ENCODE assay signal across 20 mouse cellular contexts in the genomic region with DNA sequence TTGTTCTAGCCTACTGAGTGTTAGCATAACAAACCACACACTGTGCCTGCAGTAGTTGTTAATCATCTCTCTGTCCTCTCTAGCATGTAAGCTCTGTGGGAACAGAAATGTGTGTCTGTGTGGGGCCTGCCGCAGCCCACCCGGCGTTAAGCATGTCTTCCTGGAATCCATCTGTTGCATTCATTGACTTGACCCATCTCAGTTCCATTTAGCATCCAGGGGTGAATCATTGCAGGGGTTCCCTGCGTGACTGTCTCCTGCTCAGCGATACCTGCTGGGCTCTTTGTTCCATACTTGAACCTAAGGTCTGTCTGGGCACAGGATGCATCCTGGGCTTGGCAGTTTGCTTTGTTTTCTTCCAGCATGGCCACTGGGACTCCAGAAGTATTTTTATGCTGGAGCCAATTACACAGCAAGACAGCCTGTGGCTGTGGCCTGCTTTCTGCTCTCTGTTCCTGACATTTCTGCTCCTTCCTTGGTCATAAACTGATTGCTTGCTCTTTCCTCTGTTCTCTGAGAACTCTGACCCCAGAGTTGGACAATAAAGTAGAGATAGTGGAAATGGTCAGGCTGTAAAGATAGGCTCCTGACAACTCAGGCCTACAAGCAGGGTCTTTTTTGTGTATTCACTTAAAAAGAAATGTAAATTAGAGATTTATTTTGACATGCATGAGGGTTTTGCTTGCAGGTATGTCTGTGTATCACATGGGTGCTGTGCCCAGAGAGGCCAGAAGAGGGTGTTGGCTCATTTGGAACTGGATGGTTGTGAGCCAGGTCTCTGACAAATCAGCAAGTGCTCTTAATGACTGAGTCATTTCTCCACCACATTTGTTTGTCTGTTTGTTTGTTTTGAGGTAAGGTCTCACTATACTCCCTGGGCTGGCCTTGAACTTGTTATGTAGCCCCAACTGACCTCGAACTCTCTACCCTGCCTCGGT. TPM values are rescaled to one million over a fixed set of nuclear protein-coding genes. Genes with fewer than 3 reads are reported as not detected.
DNase-seq lines count a peak whose midpoint lies in the region; ATAC-seq and TF ChIP-seq lines count a peak whose summit lies in the region.
"Had no signal": no experiment of that assay in that cellular context is flagged by ENCODE, and none has a peak within 500 bp of the region (broad histone marks: within the 10 kb centered on the region; RNA-seq: fewer than 3 reads in every experiment).

No protein-coding gene starts in this region.

- no peak overlapping the region for H3K4me2 ChIP-seq in lung, postnatal 0 days (replicated peaks; ENCODE audit: low read depth, low read length)
- H3K4me2 ChIP-seq: embryonic facial prominence, embryonic 15.5 days; forebrain, embryonic 15.5 days; heart, embryonic 13.5 days; liver, embryonic 13.5 days; neural tube, embryonic 13.5 days had no signal

- no peak for DNase-seq in lung, postnatal 0 days (ENCODE audit: low spot score)
- DNase-seq in lung, adult 18-20 months, result no peak
- DNase-seq in ES-CJ7 (ENCODE audit: low read depth, low spot score), result peak; percentile 60
- DNase-seq in right cerebral cortex, postnatal 4 days, result no peak
- DNase-seq in adrenal gland, postnatal 36 days, result no peak
- no peak for DNase-seq in neural tube, embryonic 10.5 days (ENCODE audit: extremely low spot score, low spot score)
- DNase-seq: cerebellum, adult 2 months; gastrocnemius, postnatal 14 days; kidney, adult 18-20 months; liver, embryonic 13.5 days; thymus, adult 2 months had no signal

- TF ChIP-seq POLR2A in small intestine, adult 2 months (IDR thresholded peaks at IDR 0.05; ENCODE audit: low read depth, low read length), result no peak

- no peaks in the 10 kb centered on the region for H3K36me3 ChIP-seq in lung, postnatal 0 days (ENCODE audit: insufficient read depth, low read length)
- H3K36me3 ChIP-seq in small intestine, adult 2 months (ENCODE audit: control insufficient read depth, insufficient read depth, low read length), result no peaks in the 10 kb centered on the region
- H3K36me3 ChIP-seq: embryonic facial prominence, embryonic 15.5 days; forebrain, embryonic 15.5 days; heart, embryonic 13.5 days; hindbrain, embryonic 10.5 days; liver, embryonic 13.5 days; neural tube, embryonic 13.5 days had no signal

- ATAC-seq in lung, postnatal 0 days, result no peak
- ATAC-seq in erythroid progenitor cell, adult 5-6 weeks (replicated peaks; ENCODE audit: low FRiP score, poor library complexity, severe bottlenecking), result 0 out of 2 replicates have a peak, but pooled peaks have one; percentile 51
- ATAC-seq: activated CD4-positive, CD25-positive, alpha-beta regulatory T cell, adult 4 months; forebrain, embryonic 15.5 days had no signal

- no peak overlapping the region for H3K27ac ChIP-seq in lung, postnatal 0 days (ENCODE audit: low read length)
- peak overlapping the region; percentile 88 for H3K27ac ChIP-seq in small intestine, adult 2 months (ENCODE audit: insufficient read depth, low read depth, low read length)
- H3K27ac ChIP-seq: embryonic facial prominence, embryonic 15.5 days; forebrain, embryonic 15.5 days; heart, embryonic 13.5 days; hindbrain, embryonic 10.5 days; liver, embryonic 13.5 days; macrophage; neural tube, embryonic 13.5 days had no signal

- no peak for TF ChIP-seq EP300 in lung, postnatal 0 days (IDR thresholded peaks at IDR 0.05)

- 0 out of 2 replicates have a peak, but pooled peaks cover 8% of the 10 kb centered on the region for H3K4me1 ChIP-seq in lung, postnatal 0 days (ENCODE audit: insufficient read depth, low read depth, low read length)
- peaks cover 30% of the 10 kb centered on the region for H3K4me1 ChIP-seq in small intestine, adult 2 months (ENCODE audit: control insufficient read depth, insufficient read depth, insufficient read length, low read length)

- H3K4me3 ChIP-seq in lung, postnatal 0 days (ENCODE audit: low read depth, low read length), result no peak overlapping the region
- no peak overlapping the region for H3K4me3 ChIP-seq in small intestine, adult 2 months (ENCODE audit: low read depth, low read length)
- H3K4me3 ChIP-seq: embryonic facial prominence, embryonic 15.5 days; forebrain, embryonic 15.5 days; heart, embryonic 13.5 days; hindbrain, embryonic 10.5 days; liver, embryonic 13.5 days; neural tube, embryonic 13.5 days had no signal

- peak; percentile 34; the same call in 1 of the 2 replicates for TF ChIP-seq CTCF in lung, postnatal 0 days (IDR thresholded peaks at IDR 0.05)
- no peak for TF ChIP-seq CTCF in small intestine, adult 2 months (IDR thresholded peaks at IDR 0.05; ENCODE audit: extremely low read depth, insufficient read length, insufficient replicate concordance, low read depth, low read length)

- H3K27me3 ChIP-seq in lung, postnatal 0 days (replicated peaks; ENCODE audit: insufficient read depth, low read length), result no peaks in the 10 kb centered on the region
- no peaks in the 10 kb centered on the region for H3K27me3 ChIP-seq in small intestine, adult 2 months (ENCODE audit: control insufficient read depth, insufficient read depth, low read length)
- H3K27me3 ChIP-seq: embryonic facial prominence, embryonic 15.5 days; forebrain, embryonic 15.5 days; heart, embryonic 13.5 days; liver, embryonic 13.5 days; neural tube, embryonic 13.5 days had no signal

- no peak overlapping the region for H3K9ac ChIP-seq in lung, postnatal 0 days (replicated peaks; ENCODE audit: low read depth)
- H3K9ac ChIP-seq: embryonic facial prominence, embryonic 15.5 days; forebrain, embryonic 15.5 days; heart, embryonic 13.5 days; liver, embryonic 13.5 days; neural tube, embryonic 13.5 days had no signal

- WGBS in lung, postnatal 0 days, result 85% methylated on average over 7 of the region's 7 CpGs
- WGBS in small intestine, adult 2 months, result 83% methylated on average over 7 of the region's 7 CpGs

- H3K9me3 ChIP-seq in lung, postnatal 0 days (ENCODE audit: low read length), result no peaks in the 10 kb centered on the region
- H3K9me3 ChIP-seq: embryonic facial prominence, embryonic 15.5 days; forebrain, embryonic 15.5 days; heart, embryonic 13.5 days; hindbrain, embryonic 10.5 days; liver, embryonic 13.5 days; neural tube, embryonic 13.5 days had no signal

RNA-seq across cellular contexts. Expression of gene Snx32, which starts 5.8 kb away (rescaled TPM):
- polyA plus RNA-seq in lung, postnatal 0 days (2015; fragmentation: Nextera tagmentation; extraction: Ambion mirVana), result 3.6 and 3.7 TPM in 2 replicates
- 35.3 and 43.6 TPM in 2 replicates for total RNA-seq in erythroid progenitor cell, adult 5-6 weeks (2015; ENCODE audit: low replicate concordance)
- total RNA-seq in erythroid progenitor cell, adult 5-6 weeks (2017; ENCODE audit: low replicate concordance), result 42.5 and 42.7 TPM in 2 replicates
- 1.7 and 3.2 TPM in 2 replicates for polyA plus RNA-seq in small intestine, adult 2 months (2012; rRNA removed)
- total RNA-seq in adrenal gland, postnatal 36 days (2021), result 10 to 100 TPM; 11.1 to 12.1 TPM

RNA-seq across cellular contexts. Expression of gene 1700020D05Rik, which starts 12.5 kb away (rescaled TPM):
- not detected in 2 replicates for polyA plus RNA-seq in lung, postnatal 0 days (2015; fragmentation: Nextera tagmentation; extraction: Ambion mirVana)
- 21.4 and 25.6 TPM in 2 replicates for total RNA-seq in erythroid progenitor cell, adult 5-6 weeks (2015; ENCODE audit: low replicate concordance)
- 13.8 and 18.7 TPM in 2 replicates for total RNA-seq in erythroid progenitor cell, adult 5-6 weeks (2017; ENCODE audit: low replicate concordance)
- 0.19 TPM in 1 of 2 replicates, not detected in the other for polyA plus RNA-seq in small intestine, adult 2 months (2012; rRNA removed)
- 1 to 10 TPM; 1.0 to 1.5 TPM for total RNA-seq in adrenal gland, postnatal 36 days (2021)
- polyA plus RNA-seq: heart, embryonic 13.5 days; hindbrain, embryonic 10.5 days; neural tube, embryonic 13.5 days had no signal

RNA-seq across cellular contexts. Expression of gene Cfl1, which starts 25.9 kb away (rescaled TPM):
- 1,591 and 1,653 TPM in 2 replicates for polyA plus RNA-seq in lung, postnatal 0 days (2015; fragmentation: Nextera tagmentation; extraction: Ambion mirVana)
- total RNA-seq in erythroid progenitor cell, adult 5-6 weeks (2015; ENCODE audit: low replicate concordance), result 720 and 762 TPM in 2 replicates
- total RNA-seq in erythroid progenitor cell, adult 5-6 weeks (2017; ENCODE audit: low replicate concordance), result 460 and 469 TPM in 2 replicates
- 320 and 703 TPM in 2 replicates for polyA plus RNA-seq in small intestine, adult 2 months (2012; rRNA removed)
- 100 to 1,000 TPM; 659 to 740 TPM for total RNA-seq in adrenal gland, postnatal 36 days (2021)

RNA-seq across cellular contexts. Expression of gene Mus81, which starts 27.9 kb away (rescaled TPM):
- 46.7 and 50.2 TPM in 2 replicates for polyA plus RNA-seq in lung, postnatal 0 days (2015; fragmentation: Nextera tagmentation; extraction: Ambion mirVana)
- 2.5 and 59.5 TPM in 2 replicates for total RNA-seq in erythroid progenitor cell, adult 5-6 weeks (2015; ENCODE audit: low replicate concordance)
- 6.5 and 11.2 TPM in 2 replicates for total RNA-seq in erythroid progenitor cell, adult 5-6 weeks (2017; ENCODE audit: low replicate concordance)
- polyA plus RNA-seq in small intestine, adult 2 months (2012; rRNA removed), result 19.9 and 29.1 TPM in 2 replicates
- total RNA-seq in adrenal gland, postnatal 36 days (2021), result 10 to 100 TPM; 23.1 to 30.7 TPM

RNA-seq across cellular contexts. Expression of gene Efemp2, which starts 42.4 kb away (rescaled TPM):
- polyA plus RNA-seq in lung, postnatal 0 days (2015; fragmentation: Nextera tagmentation; extraction: Ambion mirVana), result 91.8 and 96.1 TPM in 2 replicates
- 5.0 TPM in 1 of 2 replicates, not detected in the other for total RNA-seq in erythroid progenitor cell, adult 5-6 weeks (2015; ENCODE audit: low replicate concordance)
- total RNA-seq in erythroid progenitor cell, adult 5-6 weeks (2017; ENCODE audit: low replicate concordance), result not detected in 2 replicates
- 22.4 and 26.5 TPM in 2 replicates for polyA plus RNA-seq in small intestine, adult 2 months (2012; rRNA removed)
- 10 to 100 TPM; 50.2 to 87.9 TPM for total RNA-seq in adrenal gland, postnatal 36 days (2021)

Comparison
In these comparisons a context has a peak if more than half of its experiments do, and no peak if none do; other contexts are left out.
1. RNA of gene 1700020D05Rik, which starts 12.5 kb away (total RNA-seq): 13.8 to 25.6 TPM in erythroid progenitor cell, adult 5-6 weeks; 1.0 to 1.5 TPM in adrenal gland, postnatal 36 days; every median in the first group is over 4 times any median in the second.